Mouse (Mus musculus) spleen, postnatal 10 days (tissue): ENCODE data around the gene Gnaq.

Experiments used
- DNase-seq, 2 experiments: peaks; one replicate each; pipeline ENCODE4 v3.0.0; 2021 to 2022; ENCODE audit warnings: low spot score in 2 of 2

The Gnaq gene

GRCm38 (mm10) chr19:16201356-16201755 is 68.7 kb downstream of the Gnaq start:
- DNase-seq = no peak

- DNase-seq = no peak
Measured at GRCm38 (mm10) chr19:16204776-16205680, 72.4 kb downstream of the Gnaq start.

GRCm38 (mm10) chr19:16209616-16210015 is 77.0 kb downstream of the Gnaq start:
- no peak for DNase-seq

GRCm38 (mm10) chr19:16214946-16215345 is 82.3 kb downstream of the Gnaq start:
- no peak for DNase-seq

- no peak for DNase-seq
Measured at GRCm38 (mm10) chr19:16215430-16216016, 82.9 kb downstream of the Gnaq start.

GRCm38 (mm10) chr19:16219978-16220377 is 87.3 kb downstream of the Gnaq start:
- DNase-seq = no peak

GRCm38 (mm10) chr19:16222526-16222925 is 89.9 kb downstream of the Gnaq start:
- no peak for DNase-seq

GRCm38 (mm10) chr19:16223126-16223525 is 90.5 kb downstream of the Gnaq start:
- no peak for DNase-seq

GRCm38 (mm10) chr19:16224831-16225230 is 92.2 kb downstream of the Gnaq start:
- no peak for DNase-seq

GRCm38 (mm10) chr19:16231584-16231983 is 99.0 kb downstream of the Gnaq start:
- DNase-seq = no peak

GRCm38 (mm10) chr19:16235594-16235993 is 103.0 kb downstream of the Gnaq start:
- DNase-seq = no peak

GRCm38 (mm10) chr19:16237034-16237433 is 104.4 kb downstream of the Gnaq start:
- no peak for DNase-seq

GRCm38 (mm10) chr19:16238072-16238471 is 105.4 kb downstream of the Gnaq start:
- DNase-seq = no peak

- DNase-seq = no peak
Measured at GRCm38 (mm10) chr19:16238512-16238911, 105.9 kb downstream of the Gnaq start.

GRCm38 (mm10) chr19:16242708-16243107 is 110.1 kb downstream of the Gnaq start:
- no peak for DNase-seq

- DNase-seq = no peak
Measured at GRCm38 (mm10) chr19:16249025-16249424, 116.4 kb downstream of the Gnaq start.

GRCm38 (mm10) chr19:16250921-16251320 is 118.3 kb downstream of the Gnaq start:
- DNase-seq = no peak

- DNase-seq = no peak
Measured at GRCm38 (mm10) chr19:16251819-16252218, 119.2 kb downstream of the Gnaq start.

GRCm38 (mm10) chr19:16252696-16253095 is 120.1 kb downstream of the Gnaq start:
- DNase-seq = peak in 1 of 2 experiments; percentile 18

GRCm38 (mm10) chr19:16254881-16255280 is 122.2 kb downstream of the Gnaq start:
- DNase-seq = no peak

GRCm38 (mm10) chr19:16255294-16255693 is 122.7 kb downstream of the Gnaq start:
- DNase-seq = no peak

GRCm38 (mm10) chr19:16258766-16259355 is 126.2 kb downstream of the Gnaq start:
- DNase-seq = no peak
